Mouse (Mus musculus) CD4-positive, CD25-positive, alpha-beta regulatory T cell, adult 9 weeks (primary cell): Measurements from ENCODE around the gene Rbl1. TPM values are rescaled to one million over a fixed set of nuclear protein-coding genes. Genes with fewer than 3 reads are reported as not detected.

ENCODE experiments used
- polyA plus RNA-seq: library from polyadenylated mRNA; unstranded; fragments of 100-300 nt; shearing (Covaris generic); gene quantifications from one replicate; pipeline ENCODE4 v1.2.1, GENCODE M21; 2017

The Rbl1 gene
- 28.0 TPM for polyA plus RNA-seq

GRCm38 (mm10) chr2:157204366-157205218 is at the start of gene Rbl1:
Gene Rbl1, minus strand, starts transcription at chr2:157204534.

GRCm38 (mm10) chr2:157135014-157135413 is 69.3 kb downstream of the Rbl1 start, which contains the start of gene Samhd1:
Gene Samhd1, minus strand, starts transcription at chr2:157135265.

Other genes with a start within 250 kb of the Rbl1 start
- gene Ndrg3, start 212.5 kb downstream of the Rbl1 start, polyA plus RNA-seq, result 187 TPM
- gene Dsn1, start 197.4 kb downstream of the Rbl1 start, polyA plus RNA-seq, result 16.9 TPM
- not detected for gene Soga1, start 125.3 kb downstream of the Rbl1 start, polyA plus RNA-seq
- not detected for gene Tldc2, start 117.5 kb downstream of the Rbl1 start, polyA plus RNA-seq
- gene Samhd1, start 69.3 kb downstream of the Rbl1 start, polyA plus RNA-seq, result 747 TPM
- gene Rpn2, start 74.5 kb upstream of the Rbl1 start, polyA plus RNA-seq, result 242 TPM
- not detected for gene Mroh8, start 75.0 kb upstream of the Rbl1 start, polyA plus RNA-seq
- gene Ghrh, start 143.0 kb upstream of the Rbl1 start, polyA plus RNA-seq, result not detected
- 56.7 TPM for gene Manbal, start 163.1 kb upstream of the Rbl1 start, polyA plus RNA-seq
- 0.72 TPM for gene Src, start 213.9 kb upstream of the Rbl1 start, polyA plus RNA-seq